Mouse (Mus musculus) bone marrow macrophage, adult 2 months (primary cell): ENCODE results near the gene Cbx3. TPM values are rescaled to one million over a fixed set of nuclear protein-coding genes. Genes with fewer than 3 reads are reported as not detected.
A peak's percentile ranks its signal among the peaks of the same experiment; 100 is the strongest.

ENCODE experiments used
- H3K27ac ChIP-seq: 2 replicates; pipeline ENCODE4 v1.5.1; 2012; ENCODE audit warnings: low read depth, low read length; ENCODE audit not compliant: insufficient read depth
- H3K4me1 ChIP-seq: 2 replicates; pipeline ENCODE4 v1.6.1; 2012; ENCODE audit warnings: low read length; ENCODE audit not compliant: control insufficient read depth, insufficient read depth
- H3K4me3 ChIP-seq: 2 replicates; pipeline ENCODE4 v1.5.1; 2012; ENCODE audit warnings: mild to moderate bottlenecking, low read length, moderate library complexity; ENCODE audit not compliant: insufficient read depth
- CTCF ChIP-seq: IDR thresholded peaks from 2 replicates; pipeline ENCODE4 v1.5.1; 2012; ENCODE audit warnings: low read depth, mild to moderate bottlenecking, low read length, moderate library complexity
- POLR2A ChIP-seq: IDR thresholded peaks from 2 replicates; pipeline ENCODE4 v1.6.1; 2012; ENCODE audit warnings: mild to moderate bottlenecking, low read depth, low read length, borderline replicate concordance
- polyA plus RNA-seq: library from polyadenylated mRNA; stranded (reverse); fragments of >200 nt; gene quantifications from 2 replicates; pipeline ENCODE4 v1.2.4, GENCODE M21; 2012; ENCODE audit not compliant: missing spikeins, insufficient read depth, insufficient read length

Gene Cbx3
- polyA plus RNA-seq, 1 experiment: 108 TPM

GRCm38 (mm10) chr6:51454949-51455348, 15.2 kb upstream of the Cbx3 start:
- Histone ChIP-seq H3K4me3 (no peak overlapping the region), H3K27ac (no peak overlapping the region), H3K4me1 (no peaks in the 10 kb centered on the region)
- TF ChIP-seq CTCF (no peak), POLR2A (no peak)

- TF ChIP-seq CTCF (no peak), POLR2A (no peak)
- no peaks in the 10 kb centered on the region for H3K4me1 ChIP-seq
- H3K4me3 ChIP-seq: no peak overlapping the region
- no peak overlapping the region for H3K27ac ChIP-seq
Observed at GRCm38 (mm10) chr6:51456198-51456597, 14.0 kb upstream of the Cbx3 start.

GRCm38 (mm10) chr6:51457283-51457682, 12.9 kb upstream of the Cbx3 start:
- Histone ChIP-seq H3K27ac (no peak overlapping the region), H3K4me1 (no peaks in the 10 kb centered on the region), H3K4me3 (no peak overlapping the region)
- TF ChIP-seq POLR2A: no peak
- TF ChIP-seq CTCF: no peak

GRCm38 (mm10) chr6:51457770-51458387, 12.3 kb upstream of the Cbx3 start:
- TF ChIP-seq POLR2A (no peak), CTCF (no peak)
- H3K27ac ChIP-seq: no peak overlapping the region
- no peaks in the 10 kb centered on the region for H3K4me1 ChIP-seq
- H3K4me3 ChIP-seq: no peak overlapping the region

- peaks cover 1% of the 10 kb centered on the region for H3K4me1 ChIP-seq
- TF ChIP-seq POLR2A (no peak), CTCF (no peak)
- no peak overlapping the region for H3K4me3 ChIP-seq
- no peak overlapping the region for H3K27ac ChIP-seq
Observed at GRCm38 (mm10) chr6:51458925-51459312, 11.2 kb upstream of the Cbx3 start.

GRCm38 (mm10) chr6:51459313-51460020, 10.7 kb upstream of the Cbx3 start:
- H3K4me3 ChIP-seq: no peak overlapping the region
- H3K27ac ChIP-seq: no peak overlapping the region
- TF ChIP-seq POLR2A (no peak), CTCF (no peak)
- H3K4me1 ChIP-seq: peaks cover 2% of the 10 kb centered on the region

GRCm38 (mm10) chr6:51460021-51460360, 10.2 kb upstream of the Cbx3 start:
- no peak overlapping the region for H3K4me3 ChIP-seq
- no peak overlapping the region for H3K27ac ChIP-seq
- TF ChIP-seq CTCF (no peak), POLR2A (no peak)
- peaks cover 2% of the 10 kb centered on the region for H3K4me1 ChIP-seq

- Histone ChIP-seq H3K4me3 (no peak overlapping the region), H3K27ac (no peak overlapping the region), H3K4me1 (peaks cover 2% of the 10 kb centered on the region)
- TF ChIP-seq POLR2A (no peak), CTCF (no peak)
Observed at GRCm38 (mm10) chr6:51460363-51460762, 9.8 kb upstream of the Cbx3 start.

GRCm38 (mm10) chr6:51467649-51468048, 2.5 kb upstream of the Cbx3 start:
- no peak overlapping the region for H3K27ac ChIP-seq
- TF ChIP-seq CTCF (no peak), POLR2A (no peak)

GRCm38 (mm10) chr6:51468891-51469561, 1.1 kb upstream of the Cbx3 start:
- Histone ChIP-seq H3K4me1 (peaks cover 14% of the 10 kb centered on the region), H3K4me3 (peak overlapping the region; percentile 90), H3K27ac (peak overlapping the region; percentile 92)
- TF ChIP-seq POLR2A: no peak
- TF ChIP-seq CTCF: no peak

More at GRCm38 (mm10) chr6:51467649-51468048, 2.5 kb upstream of the Cbx3 start:
- peaks cover 13% of the 10 kb centered on the region for H3K4me1 ChIP-seq
- peak overlapping the region; percentile 43 for H3K4me3 ChIP-seq
